Mouse (Mus musculus) frontal cortex, postnatal 36 days (tissue): Measurements from ENCODE around the gene Ccdc39.

ENCODE experiments used
- DNase-seq, 2 experiments: peaks; one replicate each; pipeline ENCODE4 v3.0.0; 2022; ENCODE audit warnings: low spot score in 2 of 2

Gene Ccdc39

DNA sequence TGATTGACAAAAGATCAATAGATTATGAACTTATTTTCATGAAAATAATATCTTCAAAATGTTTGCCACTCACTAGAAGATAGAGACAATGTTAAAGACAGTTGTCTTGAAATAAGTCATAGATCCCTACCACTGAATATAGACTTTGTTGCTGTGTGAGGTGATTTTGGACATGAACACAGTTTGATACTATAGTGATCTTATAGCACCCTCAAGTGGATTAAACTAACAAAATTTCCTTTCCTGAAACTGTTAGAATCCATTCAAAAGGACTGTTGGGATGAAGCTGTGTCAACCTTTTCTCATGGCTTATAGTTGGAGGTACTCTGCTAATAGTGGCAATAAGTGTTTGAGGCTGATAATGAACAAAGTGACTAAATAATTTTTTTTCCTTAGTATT is 53.1 kb downstream of the Ccdc39 start:
- no peak for DNase-seq
